Mouse (Mus musculus): ENCODE results near the gene Rint1. TPM values are rescaled to one million over a fixed set of nuclear protein-coding genes. Genes with fewer than 3 reads are reported as not detected.

Gene Rint1
- 10 to 100 TPM; 22.6 to 22.9 TPM for total RNA-seq (2021)

DNA sequence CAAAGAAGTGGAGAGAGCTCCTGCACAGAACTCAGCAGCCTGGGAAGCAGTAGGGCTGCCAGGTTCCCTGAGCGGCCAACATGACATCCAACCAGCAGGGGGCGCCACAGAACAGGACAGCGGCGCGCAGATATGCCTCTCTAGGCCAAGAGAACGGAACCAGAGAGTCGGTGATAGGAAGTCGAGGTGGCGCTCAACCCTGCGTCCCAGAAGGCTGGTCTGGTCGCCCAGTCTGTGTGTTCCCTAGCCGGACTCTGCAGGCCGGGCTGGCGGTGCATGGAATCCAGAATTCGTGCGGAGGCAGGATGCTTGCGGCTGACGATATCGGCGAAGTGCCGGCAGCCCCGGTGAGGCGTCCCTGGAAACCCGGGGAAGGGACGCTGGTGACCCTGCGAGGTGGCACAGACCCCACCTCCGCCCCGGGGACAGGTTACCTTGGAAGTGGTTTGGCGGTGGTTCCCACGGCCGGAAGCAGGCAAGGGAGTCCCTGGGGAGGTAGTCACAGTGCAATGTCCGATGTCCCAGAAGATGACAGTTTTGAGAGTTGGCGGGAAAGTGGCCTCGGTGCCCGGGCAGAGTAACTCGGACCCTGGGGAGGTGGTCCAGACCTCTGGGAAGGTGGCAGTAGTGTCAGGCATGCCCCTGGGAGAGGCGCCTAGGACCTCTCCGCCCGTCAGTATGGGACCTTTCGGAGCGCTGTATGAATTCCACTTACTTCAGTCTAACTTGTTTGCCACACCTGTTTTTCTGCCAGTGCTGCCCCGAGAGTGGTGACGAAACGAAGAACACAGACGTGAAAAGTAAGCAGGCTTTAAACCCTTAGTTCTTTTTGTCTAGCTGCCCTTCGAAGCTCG is at the start of gene Rint1:
Gene Rint1, plus strand, starts transcription at position 176 of the 854 bp plus-strand sequence.
- intact Hi-C loops (cut with DNase I) = no loop called here
- peak; percentile 96 to 97 for DNase-seq (ENCODE audit: low spot score in 2 of 2)

DNA sequence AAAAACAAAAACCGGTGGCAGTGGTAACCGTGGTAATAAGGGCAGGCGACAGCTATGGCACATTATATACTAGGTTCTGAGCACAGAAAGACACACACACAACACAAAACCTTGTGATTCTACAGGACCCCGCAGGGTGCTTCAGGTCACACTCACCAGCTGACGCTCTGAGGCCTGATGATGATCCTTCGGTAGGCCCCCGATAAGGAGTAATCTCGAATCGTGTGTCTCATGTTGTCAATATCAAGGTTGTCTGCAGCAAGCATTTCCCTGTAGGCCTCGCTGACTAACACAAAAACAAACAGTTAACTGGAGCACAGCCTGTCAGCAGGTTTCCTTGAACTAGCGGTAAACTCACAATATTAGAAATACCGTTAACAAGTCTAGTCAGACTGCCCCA is 44.2 kb upstream of the Rint1 start:
- intact Hi-C loops (cut with DNase I) = no loop called here
- DNase-seq (ENCODE audit: low spot score in 2 of 2) = no peak

DNA sequence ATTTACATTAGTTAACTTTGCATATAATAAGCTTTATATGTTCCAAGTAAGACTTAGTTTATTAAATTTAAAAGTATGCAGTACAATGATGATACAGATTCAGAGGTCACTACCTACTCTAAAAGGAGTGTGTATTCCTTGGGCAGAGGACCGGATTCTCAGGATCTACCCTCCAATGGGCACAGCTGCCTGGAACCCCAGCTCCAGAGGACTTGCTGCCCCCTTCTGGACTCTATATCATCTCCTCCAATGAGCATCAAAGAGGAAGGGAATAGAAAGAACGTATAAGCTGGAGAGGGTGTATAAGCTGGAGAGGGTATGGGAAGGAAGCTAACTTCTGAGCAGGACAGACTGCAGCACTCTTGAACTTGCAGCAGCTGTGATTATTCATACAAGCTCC is 37.6 kb upstream of the Rint1 start:
- intact Hi-C loops (cut with DNase I) = loop anchor here (10.0 kb wide), 1 partner anchor 245 kb away; no protein-coding TSS in a partner anchor
- DNase-seq (ENCODE audit: low spot score in 2 of 2) = no peak

DNA sequence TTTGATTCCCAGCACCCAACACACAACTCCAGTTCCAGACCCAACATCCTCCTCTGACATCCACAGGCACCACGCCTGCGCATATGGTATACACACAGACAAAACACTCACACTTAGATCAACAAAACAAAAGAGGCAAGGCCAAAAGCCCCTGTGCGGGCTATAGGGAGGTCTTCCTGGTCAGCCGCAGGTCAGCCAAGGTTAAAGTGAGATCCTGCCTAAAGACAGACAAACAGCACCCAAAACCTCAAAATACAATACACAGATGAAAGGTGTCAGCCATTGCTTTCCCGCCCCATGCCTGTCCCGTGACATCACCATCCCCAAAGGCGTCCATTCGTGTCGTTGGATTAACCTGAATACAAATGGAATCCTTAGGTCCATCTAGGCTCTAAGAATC is 31.9 kb upstream of the Rint1 start:
- intact Hi-C loops (cut with DNase I) = loop anchor here (5.0 to 10.0 kb wide), 2 partner anchors 78 to 251 kb away; no protein-coding TSS in a partner anchor
- no peak for DNase-seq (ENCODE audit: low spot score in 2 of 2)

- no peak for DNase-seq (ENCODE audit: low spot score in 2 of 2)
- intact Hi-C loops (cut with DNase I) = loop anchor here (5.0 to 10.0 kb wide), 2 partner anchors 79 to 252 kb away; no protein-coding TSS in a partner anchor
Measured at GRCm38 (mm10) chr5:23756368-23756767, 31.1 kb upstream of the Rint1 start.

GRCm38 (mm10) chr5:23758633-23759032 is 28.9 kb upstream of the Rint1 start:
- intact Hi-C loops (cut with DNase I) = loop anchor here (5.0 to 10.0 kb wide), 2 partner anchors 81 to 254 kb away; no protein-coding TSS in a partner anchor
- peak; percentile 32 to 42 for DNase-seq (ENCODE audit: low spot score in 2 of 2)

DNA sequence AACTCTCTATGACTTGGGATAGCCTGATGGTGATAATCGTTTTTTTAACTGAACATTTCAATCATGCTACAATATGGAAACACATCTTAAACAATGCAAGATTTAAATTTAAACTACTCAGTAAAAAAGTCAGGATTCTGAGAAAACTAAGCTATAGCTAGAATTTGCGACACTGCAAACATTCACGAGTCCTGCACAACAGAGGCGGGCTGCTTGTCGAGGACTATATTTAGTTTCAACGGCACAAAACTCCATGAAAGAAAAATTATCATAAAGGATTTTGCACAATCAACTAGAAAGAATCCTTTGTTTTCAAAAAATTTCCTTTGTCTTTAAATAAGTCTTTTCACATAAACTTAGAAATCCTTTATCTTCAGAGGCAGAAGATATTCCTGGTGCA is 25.0 kb upstream of the Rint1 start:
- intact Hi-C loops (cut with DNase I) = no loop called here

DNA sequence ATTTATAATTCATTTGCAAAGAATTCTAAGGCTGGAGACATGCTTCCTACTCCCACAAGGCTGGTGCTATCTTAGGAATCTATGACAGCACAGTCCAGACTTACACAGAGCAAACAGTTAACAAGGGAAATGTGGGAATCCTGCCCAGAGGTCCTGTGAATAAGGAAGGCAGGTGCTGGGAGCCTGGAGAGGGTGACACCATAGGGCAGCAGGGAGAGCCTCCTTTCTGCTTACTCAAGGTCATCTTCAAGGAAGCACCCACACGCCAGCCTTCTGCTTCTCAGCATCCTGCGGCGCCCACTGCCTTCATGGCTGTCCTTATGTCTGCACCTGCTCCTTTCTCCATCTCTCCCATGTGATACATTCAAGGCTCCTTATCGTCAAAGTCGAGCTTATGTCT is 23.0 kb upstream of the Rint1 start:
- peak; percentile 37 to 81 for DNase-seq (ENCODE audit: low spot score in 2 of 2)
- intact Hi-C loops (cut with DNase I) = no loop called here

More for the DNA sequence above, 25.0 kb upstream of the Rint1 start:
- peak in 1 of 2 experiments; percentile 65 for DNase-seq (ENCODE audit: low spot score in 2 of 2)

DNA sequence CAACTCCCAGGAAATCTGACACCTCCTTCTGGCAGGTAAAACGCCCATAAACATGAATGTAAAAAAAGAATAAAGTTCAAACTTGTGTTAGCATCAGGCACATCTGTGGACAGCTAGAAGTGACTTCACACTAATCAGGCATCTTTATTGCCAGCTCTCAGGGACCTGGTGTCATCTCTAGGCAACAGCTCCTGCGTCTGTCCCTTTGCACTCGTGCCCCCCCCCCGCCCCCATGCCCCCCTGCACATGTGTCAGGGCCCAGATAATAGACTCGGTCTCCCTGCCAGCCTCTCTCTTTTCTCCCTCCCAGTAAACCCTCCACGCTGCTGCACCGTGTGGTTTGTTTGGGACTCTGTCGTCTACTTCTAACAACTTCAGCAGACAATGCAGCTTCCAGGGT is 16.4 kb upstream of the Rint1 start:
- DNase-seq (ENCODE audit: low spot score in 2 of 2) = no peak
- intact Hi-C loops (cut with DNase I) = no loop called here

GRCm38 (mm10) chr5:23774186-23774585 is 13.3 kb upstream of the Rint1 start:
- no peak for DNase-seq (ENCODE audit: low spot score in 2 of 2)
- intact Hi-C loops (cut with DNase I) = no loop called here

DNA sequence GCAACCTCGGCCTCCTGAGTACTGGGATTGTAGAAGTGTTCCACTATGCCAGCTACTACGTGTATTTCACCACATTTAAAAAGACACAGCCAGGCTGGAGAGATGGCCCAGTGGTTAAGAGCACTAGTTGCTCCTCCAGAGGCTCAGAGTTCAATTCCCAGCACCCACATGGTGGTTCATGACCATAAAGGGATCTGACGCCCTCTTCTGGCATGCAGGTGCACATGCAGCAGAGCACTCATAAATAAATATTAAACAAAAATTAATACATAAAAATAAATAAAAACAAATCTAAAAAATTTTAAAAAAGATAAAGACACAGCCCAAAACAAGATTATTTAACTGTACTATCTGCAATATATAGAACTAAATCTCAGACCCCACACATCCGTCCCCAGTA is 7.0 kb upstream of the Rint1 start:
- DNase-seq (ENCODE audit: low spot score in 2 of 2) = no peak
- intact Hi-C loops (cut with DNase I) = no loop called here

DNA sequence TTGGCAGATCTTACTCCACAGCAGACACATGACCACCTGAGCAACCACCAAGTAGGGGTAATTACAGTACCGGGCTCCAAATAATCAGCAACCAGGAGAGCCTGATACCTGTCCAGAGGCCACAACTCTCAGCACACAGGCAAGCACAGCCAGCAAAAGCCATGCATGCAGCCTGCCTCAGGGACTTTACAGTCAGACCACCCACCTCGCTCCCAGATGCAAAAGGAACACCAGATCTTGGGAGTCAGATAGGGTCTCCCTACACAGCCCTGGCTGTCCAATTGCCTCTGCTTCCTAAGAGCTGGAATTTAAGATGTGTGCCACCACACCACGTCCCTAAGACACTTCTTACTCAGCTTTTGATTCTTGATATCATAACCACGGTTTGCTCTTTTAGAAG is 6.3 kb upstream of the Rint1 start:
- intact Hi-C loops (cut with DNase I) = no loop called here
- DNase-seq (ENCODE audit: low spot score in 2 of 2) = no peak

DNA sequence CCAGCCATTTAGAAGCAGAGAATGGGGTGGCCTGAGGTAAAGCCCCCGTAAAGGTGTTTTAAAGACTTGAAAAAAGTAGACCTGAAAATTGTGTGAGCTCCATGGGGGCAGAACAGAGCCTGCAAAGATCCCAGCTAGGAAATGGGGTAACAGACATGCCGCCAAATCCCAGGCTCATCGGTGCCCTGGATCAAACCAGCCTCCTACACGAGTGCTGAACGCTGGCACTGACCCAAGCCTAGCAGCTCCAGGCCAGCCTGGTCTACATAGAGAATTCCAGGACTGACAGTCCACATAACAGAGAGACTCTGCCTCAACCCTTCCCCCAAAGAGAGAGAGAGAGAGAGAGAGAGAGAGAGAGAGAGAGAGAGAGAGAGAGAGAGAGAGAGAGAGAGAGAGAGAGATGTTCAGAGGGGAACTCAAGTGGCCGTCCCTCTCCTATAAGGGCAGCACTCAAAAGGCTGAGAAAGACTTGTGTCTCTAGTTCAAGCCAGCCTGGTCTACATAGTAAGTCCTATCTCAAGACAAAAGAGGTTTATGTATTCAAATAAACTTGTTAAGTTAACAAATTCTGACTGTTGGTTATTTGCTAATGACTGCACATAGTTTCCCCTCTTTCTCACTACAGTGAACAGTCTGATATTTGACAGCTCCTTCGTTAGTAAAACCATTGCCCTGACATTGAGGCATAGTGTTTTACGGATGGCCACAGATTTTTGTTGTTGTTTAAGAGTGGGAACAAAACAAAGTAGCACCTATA is 5.3 kb upstream of the Rint1 start:
- intact Hi-C loops (cut with DNase I) = no loop called here

DNA sequence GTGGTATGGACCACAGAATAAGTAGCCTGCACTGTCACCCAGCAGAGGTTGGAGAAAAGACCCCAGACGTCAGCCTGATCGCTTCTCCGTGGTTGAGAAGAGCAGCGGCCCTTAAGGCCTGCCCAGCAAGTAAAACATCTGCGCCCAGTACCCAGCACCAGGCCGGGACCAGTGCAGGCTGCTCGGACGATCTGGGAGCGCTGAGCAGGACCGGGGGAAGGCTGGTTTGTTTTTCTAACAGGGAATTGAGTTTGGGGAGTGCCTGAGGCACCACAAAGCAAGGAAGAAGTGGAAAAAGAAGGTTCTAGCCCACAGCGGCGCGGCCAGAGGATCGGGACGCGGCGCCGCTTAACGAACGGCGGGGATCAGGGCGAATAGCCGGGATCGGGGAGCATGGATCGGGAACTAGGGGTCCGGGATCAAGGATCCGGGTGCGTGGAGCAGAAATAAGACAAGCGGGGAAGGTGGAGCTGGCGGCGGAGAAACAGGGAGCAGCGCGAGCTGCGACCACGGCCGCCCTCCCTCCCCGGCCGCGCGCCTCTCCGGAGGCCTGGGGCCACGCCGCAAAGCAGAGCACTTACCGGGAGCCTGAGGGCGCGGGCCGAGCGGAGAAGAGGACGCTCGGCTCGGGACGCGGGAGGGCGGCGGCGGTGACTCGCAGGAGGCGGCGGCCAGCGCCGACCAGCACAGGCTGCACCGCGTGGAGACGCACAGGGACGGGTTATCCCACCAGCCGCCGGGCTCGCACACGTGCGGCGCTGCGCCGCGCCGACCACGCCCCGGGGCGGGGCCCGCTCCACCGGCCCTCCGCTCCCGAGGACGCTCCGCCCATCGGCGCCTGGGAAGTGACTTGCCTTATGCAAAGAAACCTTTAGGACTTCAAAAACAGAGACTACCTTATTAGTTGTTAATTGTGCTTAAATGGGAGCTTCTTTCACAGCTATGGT is 4.3 kb upstream of the Rint1 start, which contains the start of gene Pus7:
Gene Pus7, minus strand, starts transcription at position 781 of the 947 bp plus-strand sequence.
- DNase-seq (ENCODE audit: low spot score in 2 of 2) = peak; percentile 84 to 86
- intact Hi-C loops (cut with DNase I) = no loop called here

More for the DNA sequence above, 5.3 kb upstream of the Rint1 start:
- no peak for DNase-seq (ENCODE audit: low spot score in 2 of 2)

DNA sequence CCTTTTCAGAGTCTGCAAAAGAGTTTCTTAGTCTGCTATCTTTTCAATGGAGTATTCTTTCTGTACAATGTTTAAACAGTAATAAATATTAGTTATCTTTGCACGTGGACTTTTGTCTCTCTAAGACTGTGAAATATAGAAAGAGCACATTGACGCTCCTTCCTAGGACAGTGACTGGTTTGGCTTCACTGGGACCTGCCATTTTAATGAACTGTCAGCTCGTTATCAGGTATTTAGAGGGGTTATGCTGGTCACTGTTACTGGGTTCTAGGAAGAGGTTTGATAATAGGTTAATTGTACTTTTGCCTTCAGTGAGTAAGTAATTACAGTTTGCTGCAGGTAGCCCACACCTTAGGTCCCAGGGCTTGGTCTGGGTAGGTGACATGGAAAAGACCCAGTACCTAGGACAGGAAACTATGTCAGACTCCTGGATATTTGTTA is 899 bp downstream of the Rint1 start:
- DNase-seq (ENCODE audit: low spot score in 2 of 2) = no peak
- intact Hi-C loops (cut with DNase I) = no loop called here

DNA sequence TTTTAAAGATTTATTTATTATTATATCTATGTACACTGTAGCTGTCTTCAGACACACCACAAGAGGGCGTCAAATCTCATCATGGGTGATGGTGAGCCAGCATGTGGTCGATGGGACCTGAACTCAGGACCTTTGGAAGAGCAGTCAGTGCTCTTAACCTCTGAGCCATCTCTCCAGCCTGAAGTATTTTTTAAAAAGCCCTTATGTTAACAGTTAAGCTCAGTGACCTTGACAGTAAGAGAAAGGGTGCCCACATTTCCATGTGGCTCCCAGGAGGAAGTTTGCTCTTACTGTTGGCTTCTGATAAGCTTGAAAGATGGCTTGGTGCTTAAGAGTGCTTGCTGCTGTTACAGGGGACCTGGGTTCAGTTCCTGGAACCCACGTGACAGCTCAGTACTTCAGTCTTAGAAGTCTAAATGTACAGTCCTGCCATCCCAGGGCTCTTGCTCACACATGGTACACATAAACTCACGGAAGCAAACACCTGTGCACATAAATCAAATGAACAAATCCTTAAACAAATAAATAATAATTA is 1.6 kb downstream of the Rint1 start:
- intact Hi-C loops (cut with DNase I) = no loop called here
- no peak for DNase-seq (ENCODE audit: low spot score in 2 of 2)

DNA sequence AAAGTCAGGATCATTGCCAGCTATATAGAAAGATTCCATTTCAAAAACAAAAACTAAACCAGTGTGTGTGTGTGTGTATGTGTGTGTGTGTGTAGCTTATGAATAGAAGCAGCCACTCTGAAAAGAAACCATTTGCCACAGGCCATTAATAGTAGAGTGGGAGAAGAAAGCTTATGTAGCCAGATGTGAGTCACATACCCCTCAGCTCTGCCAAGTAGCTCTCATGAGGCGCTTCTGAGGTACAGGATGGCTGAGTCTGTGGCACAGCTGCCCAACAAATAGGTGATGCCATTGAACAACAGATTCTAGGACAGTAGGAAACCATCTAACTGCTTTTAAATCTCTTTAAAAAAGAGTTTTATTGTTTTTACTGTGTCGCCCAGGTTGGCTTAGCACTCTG is 5.2 kb downstream of the Rint1 start:
- DNase-seq (ENCODE audit: low spot score in 2 of 2) = no peak
- intact Hi-C loops (cut with DNase I) = no loop called here

DNA sequence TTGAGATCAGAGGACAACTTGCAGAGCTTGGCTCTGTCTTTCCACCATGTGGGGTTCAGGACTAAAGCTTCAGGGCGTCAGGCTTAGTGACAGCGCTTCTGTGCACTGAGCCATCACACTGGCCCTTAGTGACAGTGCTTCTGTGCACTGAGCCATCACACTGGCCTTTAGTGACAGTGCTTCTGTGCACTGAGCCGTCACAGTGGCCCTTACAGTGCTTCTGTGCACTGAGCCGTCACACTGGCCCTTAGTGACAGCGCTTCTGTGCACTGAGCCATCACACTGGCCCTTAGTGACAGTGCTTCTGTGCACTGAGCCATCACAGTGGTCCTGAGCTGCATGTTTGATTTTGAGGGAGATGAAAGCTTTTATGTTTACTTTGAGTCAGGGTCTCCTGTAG is 27.3 kb downstream of the Rint1 start:
- intact Hi-C loops (cut with DNase I) = no loop called here
- no peak for DNase-seq (ENCODE audit: low spot score in 2 of 2)

DNA sequence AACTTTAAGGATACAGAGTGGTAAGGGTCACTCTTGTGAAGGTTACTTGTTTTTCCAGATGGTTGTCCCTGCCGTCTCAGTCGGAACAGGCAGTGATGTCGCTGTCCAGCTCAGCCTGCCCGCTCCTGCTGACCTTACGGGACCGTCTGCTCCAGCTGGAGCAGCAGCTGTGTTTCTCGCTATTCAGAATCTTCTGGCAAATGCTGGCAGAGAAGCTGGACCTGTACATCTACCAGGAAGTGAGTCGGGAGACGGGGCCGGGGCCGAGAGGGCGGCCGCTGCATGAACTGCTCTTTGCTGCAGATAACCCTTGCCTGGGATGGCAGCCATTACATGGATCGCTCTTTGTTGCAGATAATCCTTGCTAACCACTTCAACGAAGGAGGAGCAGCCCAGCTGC is 29.2 kb downstream of the Rint1 start:
- no peak for DNase-seq (ENCODE audit: low spot score in 2 of 2)
- intact Hi-C loops (cut with DNase I) = no loop called here

All from left cerebral cortex, postnatal 25 days (tissue).